Mouse (Mus musculus) frontal cortex, postnatal 10 days (tissue): ENCODE results near the gene Isy1.
A peak's percentile ranks its signal among the peaks of the same experiment; 100 is the strongest.

ENCODE experiments used
- DNase-seq, 2 experiments: peaks; one replicate each; pipeline ENCODE4 v3.0.0; 2022; ENCODE audit warnings: low spot score in 2 of 2, mixed read lengths in 1 of 2

Isy1 gene

GRCm38 (mm10) chr6:87850155-87850899 is 11.7 kb upstream of the Isy1 start:
- no peak for DNase-seq

DNA sequence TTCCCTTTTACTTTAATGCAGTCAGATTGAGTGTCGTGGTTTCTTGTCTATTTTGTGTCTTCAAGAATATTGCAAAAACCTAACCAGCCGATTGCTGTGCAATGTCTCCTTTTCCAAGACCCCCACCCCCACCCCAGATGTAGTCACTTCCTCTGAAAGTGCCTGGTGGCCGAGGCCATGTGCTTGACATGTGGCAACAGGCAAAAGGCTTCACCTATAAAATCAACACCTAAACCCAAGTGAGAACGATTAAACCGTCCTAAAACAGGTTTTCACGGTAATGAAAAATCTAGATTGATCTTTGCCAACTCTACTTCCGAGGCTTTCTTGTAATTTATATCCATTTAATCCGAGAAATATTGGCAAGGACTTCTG is 11.2 kb upstream of the Isy1 start:
- DNase-seq, result no peak

DNA sequence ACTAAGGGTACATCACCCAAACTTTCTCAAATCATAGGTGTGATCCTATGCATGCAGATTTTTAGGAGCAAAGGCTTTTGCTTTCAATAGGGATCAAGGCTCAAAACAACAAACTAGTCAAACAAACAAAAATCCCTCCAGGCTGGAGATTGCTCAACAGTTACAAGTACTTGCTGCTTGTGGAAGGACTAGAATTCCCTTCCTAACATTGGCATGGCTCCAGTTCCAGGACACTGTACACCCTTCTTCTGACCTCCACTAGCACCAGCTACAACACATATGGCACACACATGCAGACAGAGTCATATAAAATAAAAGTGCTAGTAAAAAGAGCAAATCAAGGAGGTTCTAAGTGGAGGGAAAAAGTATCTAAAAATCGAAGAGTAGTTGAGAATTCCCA is 8.2 kb upstream of the Isy1 start:
- no peak for DNase-seq

DNA sequence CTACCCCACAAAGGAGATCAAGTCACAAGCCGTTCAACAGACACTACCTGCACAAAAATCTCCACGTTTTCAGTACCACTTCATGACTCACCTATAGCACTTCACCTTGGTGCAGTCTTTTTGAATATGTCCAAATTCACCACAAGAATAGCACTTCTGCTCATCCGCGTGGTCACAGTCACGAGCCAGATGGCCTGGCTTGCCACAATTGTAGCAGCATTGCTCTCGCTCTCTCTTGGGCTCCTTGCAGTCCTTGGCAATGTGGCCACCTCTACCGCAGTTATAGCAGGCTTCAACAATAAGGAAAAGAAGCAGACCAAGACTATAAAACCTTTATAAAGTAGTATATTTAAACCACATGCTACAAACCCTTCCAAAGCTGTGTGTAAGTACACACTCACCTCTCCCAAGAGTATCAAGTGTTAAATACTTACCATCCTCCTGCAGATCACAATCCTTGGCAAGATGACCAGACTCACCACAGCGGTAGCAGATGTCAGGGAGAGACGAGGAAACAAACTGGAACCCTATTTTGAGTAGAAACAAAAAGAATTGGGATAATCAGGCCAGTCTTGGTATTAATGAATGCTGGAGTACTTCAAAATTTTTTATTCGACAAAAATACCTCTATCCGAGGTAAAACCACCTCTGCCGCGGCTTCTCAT is 6.6 kb upstream of the Isy1 start:
- DNase-seq, result no peak

- DNase-seq, result no peak
These were observed 3.7 kb upstream of the Isy1 start for GRCm38 (mm10) chr6:87842254-87842653.

- no peak for DNase-seq
These were observed 3.0 kb upstream of the Isy1 start for GRCm38 (mm10) chr6:87841635-87842034.

GRCm38 (mm10) chr6:87839797-87840341 is 1.3 kb upstream of the Isy1 start:
- no peak for DNase-seq

- DNase-seq, result no peak
These were observed 2.9 kb downstream of the Isy1 start, which contains the start of gene Gm45140 for GRCm38 (mm10) chr6:87835695-87836094. TSS of gene Gm45140 (minus strand) at chr6:87835795.

DNA sequence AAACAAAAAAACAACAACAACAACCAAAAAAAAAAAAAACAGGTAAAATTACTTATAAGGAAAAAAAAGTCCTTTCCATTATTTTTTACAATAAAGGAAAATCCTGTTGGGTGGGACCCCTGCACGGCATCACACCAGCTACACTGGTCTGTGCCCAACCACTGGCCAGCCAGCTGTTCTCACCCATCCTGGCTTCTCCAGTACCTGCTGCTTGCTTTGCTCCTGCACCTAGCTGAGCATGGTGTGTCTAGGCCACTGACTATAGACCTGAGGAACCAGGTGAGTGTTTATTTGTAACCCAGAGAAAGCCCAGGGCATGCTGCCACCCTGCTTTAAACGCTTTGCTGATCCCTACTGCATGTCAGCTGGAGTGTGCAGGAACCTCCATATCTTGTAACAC is 18.2 kb downstream of the Isy1 start:
- DNase-seq, result no peak

- no peak for DNase-seq
These were observed 24.1 kb downstream of the Isy1 start for GRCm38 (mm10) chr6:87814486-87814885.

GRCm38 (mm10) chr6:87812656-87813055 is 25.9 kb downstream of the Isy1 start:
- DNase-seq, result no peak

DNA sequence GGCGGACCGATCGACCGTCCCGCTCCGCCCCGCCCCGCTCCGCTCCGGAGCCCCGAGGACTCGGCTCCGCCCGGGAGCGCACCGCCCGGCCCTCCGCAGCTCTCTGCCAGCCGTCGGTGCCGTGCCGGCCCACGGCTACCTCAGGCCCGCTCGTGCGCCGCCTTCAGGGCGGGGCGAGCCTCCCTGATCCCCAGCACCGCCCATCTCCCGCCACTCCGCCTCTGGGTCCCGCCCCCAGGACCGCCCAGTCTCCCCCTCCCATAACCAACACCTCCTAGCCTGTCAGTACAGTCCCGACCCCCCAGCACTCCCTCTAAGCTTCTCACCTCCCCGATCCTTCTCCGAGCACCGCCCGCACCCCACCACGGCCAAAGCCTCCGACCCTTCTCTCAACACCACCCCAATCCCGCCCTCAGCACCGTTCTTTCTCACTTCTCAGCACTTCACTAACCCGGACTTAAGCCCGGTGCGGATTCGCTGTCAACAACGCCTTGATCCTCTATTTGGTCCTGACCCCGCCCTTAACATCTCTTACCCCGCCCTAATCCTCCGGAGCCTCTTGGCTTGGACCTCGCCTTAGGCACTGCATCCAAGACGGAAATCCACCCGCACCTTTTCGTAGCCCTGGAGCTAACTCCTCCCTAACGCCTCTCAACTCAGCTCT is 26.8 kb downstream of the Isy1 start, which contains the start of gene Rab43:
TSS of gene Rab43 (minus strand) at position 490 of the 664 bp plus-strand sequence.
- peak; percentile 78 to 88 for DNase-seq

GRCm38 (mm10) chr6:87810713-87811669 is 27.6 kb downstream of the Isy1 start:
- peak; percentile 33 to 42 for DNase-seq

GRCm38 (mm10) chr6:87810311-87810710 is 28.3 kb downstream of the Isy1 start:
- DNase-seq, result no peak

GRCm38 (mm10) chr6:87809651-87810161 is 28.9 kb downstream of the Isy1 start:
- DNase-seq, result no peak

GRCm38 (mm10) chr6:87809144-87809543 is 29.5 kb downstream of the Isy1 start:
- no peak for DNase-seq

- no peak for DNase-seq
These were observed 30.1 kb downstream of the Isy1 start for GRCm38 (mm10) chr6:87808521-87808920.

DNA sequence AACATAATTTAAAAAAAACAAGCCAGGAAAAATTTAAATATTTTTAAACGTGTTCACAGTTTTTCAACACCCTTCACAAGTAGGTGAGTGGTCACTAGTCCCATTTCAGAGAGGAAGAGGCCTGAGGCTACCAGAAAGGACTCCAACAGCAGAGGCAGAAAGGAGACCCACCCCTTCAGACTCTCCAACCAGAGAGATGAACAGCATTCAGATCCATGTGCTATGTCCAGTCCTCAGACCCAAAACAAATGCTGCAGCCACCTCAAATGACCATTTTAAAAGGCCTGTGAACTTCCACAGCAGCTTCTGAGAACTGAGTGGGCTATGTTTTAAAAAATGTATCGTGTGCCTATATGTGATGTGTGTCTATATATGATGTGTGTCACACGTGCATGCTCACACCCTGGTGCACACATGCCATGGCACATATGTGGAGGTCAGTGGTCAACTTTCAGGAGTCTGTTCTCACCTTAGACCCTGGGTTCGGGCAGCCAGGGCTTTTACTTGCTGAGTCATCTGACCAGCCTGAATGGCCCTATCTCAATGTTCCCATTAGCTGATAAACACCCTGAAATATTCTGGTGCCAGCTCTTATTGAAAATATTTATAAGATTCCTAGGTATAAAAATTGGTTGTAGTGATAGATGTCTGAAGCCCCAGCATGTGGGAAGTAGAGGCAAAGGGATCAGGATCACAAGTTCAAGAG is 30.7 kb downstream of the Isy1 start:
- no peak for DNase-seq

DNA sequence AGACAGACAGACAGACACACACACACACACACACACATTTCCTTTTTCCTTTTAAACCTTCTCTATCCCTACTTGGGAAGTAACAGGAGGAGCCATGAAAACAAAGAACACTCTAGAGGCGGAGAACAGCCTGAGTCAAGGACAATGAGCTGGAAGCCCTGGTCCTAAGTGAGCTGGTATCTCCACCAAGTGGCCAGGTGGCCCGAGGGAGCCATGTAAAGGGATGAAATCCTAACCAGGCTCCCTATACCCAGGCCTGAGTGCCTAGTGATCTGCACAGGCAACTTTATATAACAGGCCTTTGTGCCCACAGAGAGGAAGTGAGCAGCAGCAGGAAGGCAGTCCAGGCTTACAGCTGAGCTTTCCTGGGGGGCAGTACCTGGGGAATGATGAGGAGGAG is 31.7 kb downstream of the Isy1 start:
- no peak for DNase-seq

DNA sequence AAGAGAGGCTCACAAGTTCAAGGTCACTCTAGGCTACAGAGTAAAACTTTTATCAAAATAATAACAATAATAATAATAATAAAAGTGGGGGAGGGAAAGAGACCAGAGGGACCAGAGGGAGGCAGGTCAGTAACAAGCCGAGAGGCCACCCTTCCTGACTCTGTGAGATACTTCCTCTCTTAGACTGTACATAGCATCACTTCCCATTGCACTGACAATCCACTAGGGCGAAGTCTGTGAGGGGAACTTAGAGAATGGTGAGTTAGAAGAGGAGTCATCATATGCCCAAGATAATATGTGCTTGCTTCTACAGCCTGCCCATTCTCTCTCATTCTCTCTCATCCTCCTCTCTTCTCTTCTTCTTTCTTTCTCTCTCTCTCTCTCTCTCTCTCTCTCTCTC is 32.6 kb downstream of the Isy1 start:
- no peak for DNase-seq
